Mouse (Mus musculus) brain, embryonic 14.5 days (tissue): ENCODE measurements around the gene Ccn1. TPM values are rescaled to one million over a fixed set of nuclear protein-coding genes. Genes with fewer than 3 reads are reported as not detected.
A peak's percentile ranks its signal among the peaks of the same experiment; 100 is the strongest.

Source experiments
- DNase-seq: peaks from one replicate; pipeline ENCODE4 v3.0.0-alpha.2; 2011; ENCODE audit warnings: low read depth
- CTCF ChIP-seq: fragments of 200-500 bp; IDR thresholded peaks from 2 replicates; pipeline ENCODE4 v1.5.1; 2012; ENCODE audit warnings: inconsistent platforms, mild to moderate bottlenecking, moderate library complexity, borderline replicate concordance; ENCODE audit not compliant: insufficient read depth, insufficient read length; ENCODE audit errors: extremely low read depth
- POLR2A ChIP-seq: fragments of 200-500 bp; IDR thresholded peaks from 2 replicates; pipeline ENCODE4 v1.6.1; 2012; ENCODE audit warnings: mild to moderate bottlenecking, inconsistent platforms, borderline replicate concordance; ENCODE audit not compliant: poor library complexity, insufficient read depth, insufficient read length, severe bottlenecking; ENCODE audit errors: extremely low read depth
- polyA plus RNA-seq: library from polyadenylated mRNA; depleted of rRNA; stranded (reverse); fragments of >200 nt; gene quantifications from 2 replicates; pipeline ENCODE4 v1.2.3, GENCODE M21; 2012

The Ccn1 gene
- polyA plus RNA-seq, 1 experiment, result 12.9 TPM

DNA sequence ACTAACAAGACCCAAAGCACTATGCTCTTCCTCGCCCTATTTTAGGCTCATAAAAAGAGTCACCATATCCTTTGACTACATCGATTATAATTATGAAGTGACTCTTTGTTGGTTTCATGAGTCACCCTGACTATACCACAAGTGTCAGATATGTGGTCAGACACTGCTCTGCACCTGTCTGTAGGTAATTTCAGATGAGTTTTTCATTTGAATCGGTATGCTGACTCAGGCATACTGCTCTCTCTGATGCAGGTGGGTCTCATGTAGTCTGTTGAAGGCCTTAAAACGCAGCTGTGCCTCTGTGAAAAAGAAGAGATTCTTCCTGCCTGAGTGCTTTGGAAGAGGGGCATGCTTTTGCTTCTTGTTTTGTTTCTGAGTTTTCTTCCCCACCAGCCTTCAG is 16.6 kb upstream of the Ccn1 start:
- DNase-seq, result no peak
- TF ChIP-seq POLR2A (no peak), CTCF (no peak)

DNA sequence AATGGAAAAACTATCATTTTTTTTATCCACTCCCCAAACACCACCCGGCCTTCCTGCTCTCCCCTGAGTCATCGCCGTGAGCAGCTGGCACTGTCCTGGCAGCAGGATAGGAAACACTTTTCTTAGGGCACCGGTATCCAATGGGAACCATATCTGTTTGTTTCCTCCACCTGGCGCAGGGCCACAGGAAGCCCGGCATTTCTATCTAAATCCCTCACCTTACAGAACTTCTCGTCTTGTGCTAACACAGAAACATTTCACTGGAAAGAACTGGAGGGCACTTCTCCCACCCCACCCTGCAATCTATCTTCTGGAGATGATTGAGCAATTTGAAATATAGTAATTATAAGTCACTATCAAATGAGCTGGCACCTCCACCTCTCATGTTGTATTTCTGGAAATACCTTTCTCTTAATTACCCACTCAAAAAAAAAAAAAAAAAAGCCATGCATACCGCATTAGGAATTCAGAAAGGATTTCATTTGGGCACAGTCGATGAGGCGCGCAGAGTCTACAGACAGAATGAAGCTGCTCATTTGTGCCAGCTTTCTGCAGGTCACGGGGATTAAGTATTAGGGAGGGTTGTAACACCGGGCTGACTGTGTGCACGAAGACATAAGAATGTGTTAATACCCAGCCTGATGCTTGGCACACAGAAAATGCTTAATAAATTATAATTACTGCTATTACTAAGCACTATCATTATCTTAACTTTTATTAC is 7.4 kb upstream of the Ccn1 start:
- DNase-seq, result peak; percentile 65
- no peak for TF ChIP-seq POLR2A
- TF ChIP-seq CTCF, result no peak

DNA sequence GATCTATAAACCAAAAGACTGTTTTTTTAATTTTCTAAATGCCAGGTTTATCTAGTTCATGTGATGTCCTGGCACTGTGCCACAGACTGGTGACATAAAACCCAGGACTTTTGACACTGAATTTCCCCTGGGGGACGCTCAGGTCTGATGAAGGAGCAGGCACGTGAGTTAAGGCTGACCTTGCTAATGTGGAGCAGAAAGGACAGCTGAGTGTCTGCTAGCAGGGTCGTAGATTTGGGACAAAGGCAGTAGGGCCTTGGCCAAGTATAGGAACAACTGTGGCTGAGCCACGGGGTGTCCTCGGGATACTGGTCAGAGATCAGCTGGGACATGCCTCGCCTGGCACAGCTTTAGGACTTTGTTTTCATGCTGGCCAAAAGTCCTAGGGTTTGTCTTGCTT is 5.2 kb upstream of the Ccn1 start:
- DNase-seq, result no peak
- TF ChIP-seq CTCF (no peak), POLR2A (no peak)

DNA sequence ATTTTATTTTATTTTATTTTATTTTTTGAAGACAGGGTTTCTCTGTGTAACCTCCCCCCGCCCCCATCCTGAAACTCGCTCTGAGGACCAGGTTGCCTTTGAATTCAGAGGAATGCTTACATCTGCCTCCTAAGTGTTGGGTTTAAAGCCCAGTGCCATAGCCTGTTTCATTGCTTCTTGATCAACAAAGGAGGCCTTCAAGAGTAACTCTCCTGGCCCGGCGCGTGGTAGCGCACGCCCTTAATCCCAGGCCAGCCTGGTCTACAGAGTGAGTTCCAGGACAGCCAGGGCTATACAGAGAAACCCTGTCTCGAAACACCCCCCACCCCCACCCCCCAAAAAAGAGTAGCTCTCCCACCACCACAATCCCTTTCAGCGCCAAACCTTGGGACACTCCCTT is 4.2 kb upstream of the Ccn1 start:
- TF ChIP-seq POLR2A (no peak), CTCF (no peak)
- DNase-seq, result no peak

DNA sequence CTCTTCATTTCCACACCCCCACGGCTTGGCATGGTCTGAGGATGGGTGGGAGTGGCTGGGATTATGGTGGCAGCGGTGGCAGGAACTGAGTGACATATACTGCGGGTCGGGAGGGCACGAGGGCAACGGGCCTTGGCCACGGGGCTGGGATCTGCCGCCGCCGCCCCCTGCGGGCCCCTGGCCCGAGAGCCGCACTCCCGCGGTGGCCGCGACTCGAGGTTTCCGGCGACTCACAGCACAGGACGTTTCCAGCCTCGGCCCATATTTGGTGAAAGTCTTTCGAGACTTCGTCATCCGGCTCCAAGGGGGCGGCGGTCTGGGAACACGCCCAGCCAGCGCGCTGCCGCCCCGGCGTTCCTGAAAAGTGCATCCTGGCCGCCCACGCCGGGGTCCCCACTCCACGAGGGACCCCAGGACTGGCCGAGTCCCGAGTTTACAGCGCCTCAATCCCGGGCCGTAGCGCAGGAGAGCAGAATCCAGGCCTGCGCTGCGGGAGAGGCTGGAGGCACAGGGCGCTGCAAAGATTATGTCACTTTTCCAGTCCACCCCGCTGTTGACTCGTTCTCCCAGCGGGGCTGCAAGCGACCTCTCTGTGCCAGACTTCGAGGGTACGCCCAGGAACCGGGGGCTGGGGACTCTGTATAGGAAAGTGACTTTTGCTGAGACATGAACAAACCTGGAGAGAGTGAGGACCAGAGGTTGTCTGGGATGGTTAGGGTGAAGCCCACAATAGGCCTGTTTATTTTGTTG is 3.6 kb upstream of the Ccn1 start:
- peak; percentile 81 for DNase-seq
- no peak for TF ChIP-seq CTCF
- TF ChIP-seq POLR2A, result no peak

DNA sequence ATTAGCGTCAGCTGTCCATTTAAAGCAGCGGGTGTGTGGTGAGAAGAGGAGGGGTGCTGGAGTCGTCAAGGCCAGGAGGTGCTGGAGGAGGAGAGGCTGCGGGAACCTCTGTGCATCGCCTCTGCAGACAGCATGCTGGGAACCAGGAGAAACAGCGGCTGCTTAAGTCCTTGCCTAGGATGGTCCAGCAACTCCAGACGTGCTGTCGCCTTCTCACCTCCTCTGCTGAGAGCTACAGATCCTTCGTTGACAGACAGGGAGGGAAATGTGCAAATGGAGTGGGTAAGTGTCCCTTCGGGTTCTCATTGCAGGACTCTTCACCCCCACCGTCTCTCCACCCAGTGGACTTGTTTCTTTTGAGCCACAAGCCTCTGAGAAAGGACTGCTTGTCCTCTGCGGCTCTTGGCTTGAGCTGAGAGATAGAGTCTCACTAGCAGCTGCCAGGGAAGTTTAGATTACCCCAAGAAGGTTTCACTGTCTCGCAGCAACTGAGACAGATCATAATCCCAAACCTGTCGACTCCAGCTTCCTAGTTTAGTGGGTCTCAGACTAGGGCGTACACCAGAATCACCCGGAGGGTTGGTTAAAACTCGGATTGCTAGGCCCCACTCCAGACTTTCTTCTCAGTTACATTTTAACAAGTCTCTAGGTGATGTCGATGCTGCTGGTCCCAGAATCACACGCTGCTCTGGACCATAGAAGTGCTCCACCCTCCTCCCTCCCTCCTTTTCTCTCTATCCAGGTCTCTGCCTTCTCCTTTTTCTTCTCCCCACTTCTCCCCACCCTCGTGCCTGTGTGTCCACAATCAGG is 2.7 kb upstream of the Ccn1 start:
- DNase-seq, result peak; percentile 55
- no peak for TF ChIP-seq CTCF
- no peak for TF ChIP-seq POLR2A

DNA sequence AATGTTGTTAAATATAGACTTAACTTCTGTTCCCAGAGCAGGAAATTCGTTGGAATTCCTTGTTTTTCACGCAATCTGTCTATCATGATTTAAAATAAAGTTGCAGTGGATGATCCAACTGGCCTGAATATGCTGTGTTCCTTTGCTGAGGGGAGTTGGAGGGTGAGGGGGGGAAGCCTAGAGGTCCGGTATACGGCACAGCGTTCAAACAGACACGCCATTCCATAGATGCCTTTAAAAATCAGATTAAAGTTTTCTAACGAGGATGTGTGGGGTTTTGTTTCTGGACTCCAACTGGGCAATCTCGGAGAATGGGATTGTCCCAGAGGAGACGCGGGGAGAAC is 2.2 kb upstream of the Ccn1 start:
- TF ChIP-seq POLR2A (no peak), CTCF (no peak)
- no peak for DNase-seq

DNA sequence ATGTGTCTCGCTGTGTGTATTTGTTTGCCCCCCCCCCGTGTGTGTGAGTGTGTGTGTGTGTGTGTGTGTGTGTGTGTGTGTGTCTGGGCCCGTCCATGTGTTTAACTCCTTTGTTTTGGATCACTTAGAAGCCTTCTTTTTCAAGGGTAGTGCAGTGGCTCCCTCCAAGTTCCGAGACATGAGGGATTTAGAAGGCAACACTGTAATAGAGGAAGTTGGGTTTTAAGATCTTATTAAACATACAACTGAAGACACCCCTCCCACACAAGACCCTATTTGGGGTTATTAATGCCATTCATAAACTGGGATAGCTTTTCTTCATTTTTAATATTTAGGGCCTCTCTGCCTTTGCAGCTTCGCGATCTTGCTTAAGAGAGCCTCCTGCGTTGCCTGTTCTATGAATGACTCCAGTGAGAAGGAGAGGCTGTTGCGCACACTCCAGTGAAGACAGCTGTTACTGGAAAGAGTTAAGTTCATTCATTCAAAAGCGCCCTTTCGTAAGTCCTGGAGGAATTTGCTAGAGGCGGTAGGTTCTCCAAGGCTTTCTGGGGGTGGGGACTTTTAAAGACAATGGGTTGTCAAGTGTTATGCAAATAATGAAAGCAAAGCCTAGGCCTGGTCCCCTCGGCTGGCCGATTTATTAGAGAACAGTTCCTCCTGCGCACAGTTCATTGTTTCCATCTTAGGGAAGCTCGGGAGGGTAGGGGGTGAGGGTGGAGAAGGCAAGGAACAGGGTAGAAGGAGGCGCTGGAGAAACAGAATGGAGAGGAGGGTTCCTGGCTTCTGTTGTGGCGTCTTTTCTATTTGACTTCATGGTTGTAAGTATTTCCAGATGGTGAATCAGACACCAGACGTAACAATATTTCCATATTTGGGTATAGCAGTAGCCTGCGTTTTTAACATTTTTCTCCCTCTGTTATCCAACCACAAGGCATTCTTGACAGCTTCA is 1.5 kb upstream of the Ccn1 start:
- peak; percentile 84 for DNase-seq
- no peak for TF ChIP-seq POLR2A

DNA sequence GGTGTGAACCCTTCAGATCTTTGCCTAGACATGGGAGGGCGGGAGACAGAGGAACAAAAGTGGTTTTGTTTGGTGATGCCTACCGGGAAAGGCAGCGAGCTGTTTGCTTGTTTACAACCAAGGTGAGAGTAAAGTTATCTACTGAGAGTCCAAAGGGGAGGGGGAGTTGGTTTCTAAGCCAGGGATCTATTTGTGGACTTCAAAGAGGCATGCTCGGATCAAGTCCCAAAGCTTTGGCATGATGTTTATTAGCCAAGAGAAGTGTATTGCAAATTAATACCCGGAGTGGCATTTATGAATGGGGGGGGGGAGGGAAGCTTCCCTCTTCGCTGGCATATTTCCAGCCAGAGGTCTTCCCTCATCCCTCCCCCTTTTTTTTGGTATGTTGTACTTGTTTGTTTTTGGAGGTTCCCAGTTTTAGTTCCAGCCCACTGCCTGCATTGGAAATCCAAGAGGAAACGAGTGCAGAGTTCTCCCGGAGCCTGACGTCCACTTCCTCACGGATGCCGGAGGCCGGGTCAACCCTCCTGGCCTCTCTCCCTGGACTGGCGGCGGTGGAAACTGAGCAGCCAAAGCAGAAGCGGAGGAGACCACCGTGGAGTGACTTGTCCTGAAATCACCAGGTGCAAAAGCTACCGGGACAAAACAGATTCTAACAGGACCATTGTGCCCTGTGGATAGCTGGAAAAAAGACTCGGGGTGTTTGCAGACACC is 674 bp upstream of the Ccn1 start:
- no peak for TF ChIP-seq CTCF
- no peak for TF ChIP-seq POLR2A
- peak; percentile 74 for DNase-seq
